Mouse (Mus musculus): ENCODE results near the gene Coil. TPM values are rescaled to one million over a fixed set of nuclear protein-coding genes. Genes with fewer than 3 reads are reported as not detected.

Coil gene
- polyA plus RNA-seq, 1 experiment from 2014 or later = 4.6 TPM

DNA sequence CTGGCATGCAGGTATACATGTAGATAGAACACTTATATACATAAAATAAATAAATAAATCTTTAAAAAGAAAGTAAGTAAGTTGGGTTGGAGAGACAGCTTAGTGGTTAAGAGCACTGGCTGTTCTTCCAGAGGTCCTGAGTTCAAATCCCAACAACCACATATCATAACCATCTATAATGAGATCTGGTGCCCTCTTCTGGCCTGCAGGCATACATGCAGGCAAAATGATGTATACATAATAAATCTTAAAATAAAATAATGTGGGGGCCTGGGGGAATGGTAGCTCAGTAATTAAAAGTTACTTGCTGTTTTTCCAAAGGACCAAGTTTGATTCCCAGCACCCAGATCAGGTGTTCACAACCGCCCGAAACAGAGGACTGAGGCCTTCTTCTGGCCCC, 31.3 kb upstream of the Coil start:
- ATAC-seq = no peak
- peaks cover 53% of the 10 kb centered on the region for H3K36me3 ChIP-seq (ENCODE audit: control insufficient read depth, insufficient read depth)
- TF ChIP-seq CTCF (IDR thresholded peaks at IDR 0.05; ENCODE audit: low read depth) = peak; percentile 46
- no peak overlapping the region for H3K9ac ChIP-seq (ENCODE audit: low read depth, low read length)
- 98% methylated on average over 2 of the region's 2 CpGs for WGBS
- no peaks in the 10 kb centered on the region for H3K27me3 ChIP-seq (replicated peaks; ENCODE audit: control insufficient read depth, insufficient read depth, low read length)
- no peak overlapping the region for H3K27ac ChIP-seq (ENCODE audit: low read depth, low read length)
- no peak overlapping the region for H3K4me2 ChIP-seq (replicated peaks; ENCODE audit: low read depth)
- H3K4me3 ChIP-seq (ENCODE audit: low read depth, low read length) = no peak overlapping the region
- no peaks in the 10 kb centered on the region for H3K9me3 ChIP-seq (ENCODE audit: control insufficient read depth)
- H3K4me1 ChIP-seq (replicated peaks; ENCODE audit: control insufficient read depth, insufficient read depth, low read length) = no peaks in the 10 kb centered on the region

DNA sequence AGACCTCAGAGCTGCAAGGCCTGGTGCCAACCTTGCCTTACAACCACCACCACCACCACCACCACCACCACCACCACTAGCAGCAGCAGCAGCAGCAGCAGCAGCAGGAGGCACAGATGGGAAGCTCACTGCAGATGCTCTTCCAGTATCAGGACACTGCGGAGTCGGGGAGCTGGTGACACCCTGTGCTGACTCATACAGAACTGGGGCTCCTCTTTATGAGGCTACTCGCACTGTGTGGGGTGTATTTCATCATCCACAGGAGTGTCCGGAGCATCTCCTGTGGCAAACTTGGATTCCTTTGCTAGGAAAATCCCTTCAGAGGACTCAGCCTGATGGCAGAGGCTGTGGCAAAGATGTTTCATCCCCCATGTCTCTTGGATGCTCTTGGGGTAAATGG, 30.4 kb upstream of the Coil start:
- no peak for TF ChIP-seq CTCF (IDR thresholded peaks at IDR 0.05; ENCODE audit: low read depth)
- WGBS = 77% methylated on average over 4 of the region's 4 CpGs
- no peak overlapping the region for H3K4me2 ChIP-seq (replicated peaks; ENCODE audit: low read depth)

DNA sequence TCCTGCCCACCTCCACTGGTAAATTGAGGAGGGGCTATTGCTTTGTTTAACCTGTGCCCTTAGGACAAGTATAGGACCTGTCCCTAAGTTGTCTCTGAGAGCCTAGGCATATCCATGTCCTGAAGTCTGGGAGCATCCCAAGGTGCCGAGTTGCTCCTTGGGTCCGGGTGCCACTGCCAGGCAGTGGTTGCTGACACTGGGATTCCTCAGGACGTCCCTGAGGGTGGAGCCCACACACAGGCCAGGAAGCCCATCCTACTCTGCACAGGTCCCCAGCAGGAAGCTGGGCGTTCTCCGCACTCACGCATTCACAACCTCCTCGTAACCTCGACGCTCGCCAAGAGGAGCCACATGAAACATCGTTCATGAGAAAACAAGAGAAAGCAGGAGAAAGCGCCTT, 28.6 kb upstream of the Coil start:
- Histone ChIP-seq H3K9me3 (ENCODE audit: control insufficient read depth) (no peaks in the 10 kb centered on the region), H3K4me1 (replicated peaks; ENCODE audit: control insufficient read depth, insufficient read depth, low read length) (no peaks in the 10 kb centered on the region), H3K4me3 (ENCODE audit: low read depth, low read length) (no peak overlapping the region), H3K27me3 (replicated peaks; ENCODE audit: control insufficient read depth, insufficient read depth, low read length) (no peaks in the 10 kb centered on the region), H3K9ac (ENCODE audit: low read depth, low read length) (no peak overlapping the region), H3K4me2 (replicated peaks; ENCODE audit: low read depth) (no peak overlapping the region), H3K36me3 (ENCODE audit: control insufficient read depth, insufficient read depth) (peaks cover 50% of the 10 kb centered on the region), H3K27ac (ENCODE audit: low read depth, low read length) (no peak overlapping the region)
- 79% methylated on average over 12 of the region's 12 CpGs for WGBS
- no peak for TF ChIP-seq CTCF (IDR thresholded peaks at IDR 0.05; ENCODE audit: low read depth)
- ATAC-seq = no peak

More for the DNA sequence above, 30.4 kb upstream of the Coil start:
- no peaks in the 10 kb centered on the region for H3K9me3 ChIP-seq (ENCODE audit: control insufficient read depth)
- H3K27ac ChIP-seq (ENCODE audit: low read depth, low read length) = no peak overlapping the region
- no peak overlapping the region for H3K4me3 ChIP-seq (ENCODE audit: low read depth, low read length)
- no peak overlapping the region for H3K9ac ChIP-seq (ENCODE audit: low read depth, low read length)
- H3K27me3 ChIP-seq (replicated peaks; ENCODE audit: control insufficient read depth, insufficient read depth, low read length) = no peaks in the 10 kb centered on the region
- no peaks in the 10 kb centered on the region for H3K4me1 ChIP-seq (replicated peaks; ENCODE audit: control insufficient read depth, insufficient read depth, low read length)
- H3K36me3 ChIP-seq (ENCODE audit: control insufficient read depth, insufficient read depth) = peaks cover 53% of the 10 kb centered on the region
- no peak for ATAC-seq

DNA sequence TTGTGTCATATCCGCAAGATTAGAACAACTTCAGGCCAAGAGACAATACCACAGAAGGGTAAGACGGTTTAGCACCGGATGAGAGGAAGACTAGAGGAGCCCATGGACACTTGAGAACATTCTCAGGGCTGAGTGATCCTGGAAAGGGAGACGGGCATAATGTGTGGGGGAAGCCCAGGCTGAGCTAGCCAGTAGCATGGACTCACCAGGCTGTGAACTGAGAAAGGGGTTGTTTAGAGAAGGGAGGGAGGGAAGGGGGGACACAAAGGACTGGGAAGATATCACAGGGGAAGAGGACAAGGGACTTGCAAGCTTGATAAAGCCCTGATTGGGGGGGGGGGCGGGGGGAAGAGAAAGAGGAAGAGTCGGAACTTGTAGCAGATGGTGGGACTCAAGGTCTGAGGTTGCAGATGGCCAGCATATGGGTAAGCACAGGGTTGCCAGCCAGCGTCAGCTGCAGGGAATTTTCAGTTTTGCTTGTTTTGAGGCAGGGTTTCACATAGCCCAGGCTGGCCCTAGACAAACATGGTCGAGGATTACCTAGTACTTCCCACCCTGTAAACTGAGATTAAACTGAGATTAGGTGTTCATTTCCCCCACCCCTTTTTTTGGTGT, 24.0 kb upstream of the Coil start:
- Histone ChIP-seq H3K27ac (ENCODE audit: low read depth, low read length) (no peak overlapping the region), H3K27me3 (replicated peaks; ENCODE audit: control insufficient read depth, insufficient read depth, low read length) (no peaks in the 10 kb centered on the region), H3K4me3 (ENCODE audit: low read depth, low read length) (no peak overlapping the region), H3K9ac (ENCODE audit: low read depth, low read length) (no peak overlapping the region), H3K36me3 (ENCODE audit: control insufficient read depth, insufficient read depth) (peaks cover 42% of the 10 kb centered on the region), H3K4me1 (replicated peaks; ENCODE audit: control insufficient read depth, insufficient read depth, low read length) (no peaks in the 10 kb centered on the region), H3K9me3 (ENCODE audit: control insufficient read depth) (no peaks in the 10 kb centered on the region), H3K4me2 (replicated peaks; ENCODE audit: low read depth) (no peak overlapping the region)
- no peak for TF ChIP-seq CTCF (IDR thresholded peaks at IDR 0.05; ENCODE audit: low read depth)
- WGBS = 88% methylated on average over 6 of the region's 8 CpGs
- no peak for ATAC-seq

DNA sequence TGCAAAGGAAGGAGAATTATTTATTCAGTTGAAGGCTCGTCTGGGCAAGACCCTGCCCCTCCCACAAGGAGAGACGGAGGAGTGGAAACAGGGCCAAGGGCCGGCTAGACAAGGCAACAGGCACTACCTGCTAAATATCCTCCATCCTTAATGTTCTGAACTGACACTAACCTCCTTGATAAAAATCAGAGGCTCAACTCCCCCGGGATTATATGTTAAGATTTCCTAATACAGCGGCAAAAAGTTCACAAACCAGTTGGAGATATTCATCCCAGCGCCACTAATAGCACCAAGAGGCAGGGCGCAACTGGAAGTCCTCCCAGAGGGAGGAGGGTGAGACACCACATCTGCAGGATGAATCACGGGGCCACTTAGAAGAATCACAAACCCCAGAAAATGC, 21.2 kb upstream of the Coil start:
- H3K9ac ChIP-seq (ENCODE audit: low read depth, low read length) = no peak overlapping the region
- TF ChIP-seq CTCF (IDR thresholded peaks at IDR 0.05; ENCODE audit: low read depth) = no peak

DNA sequence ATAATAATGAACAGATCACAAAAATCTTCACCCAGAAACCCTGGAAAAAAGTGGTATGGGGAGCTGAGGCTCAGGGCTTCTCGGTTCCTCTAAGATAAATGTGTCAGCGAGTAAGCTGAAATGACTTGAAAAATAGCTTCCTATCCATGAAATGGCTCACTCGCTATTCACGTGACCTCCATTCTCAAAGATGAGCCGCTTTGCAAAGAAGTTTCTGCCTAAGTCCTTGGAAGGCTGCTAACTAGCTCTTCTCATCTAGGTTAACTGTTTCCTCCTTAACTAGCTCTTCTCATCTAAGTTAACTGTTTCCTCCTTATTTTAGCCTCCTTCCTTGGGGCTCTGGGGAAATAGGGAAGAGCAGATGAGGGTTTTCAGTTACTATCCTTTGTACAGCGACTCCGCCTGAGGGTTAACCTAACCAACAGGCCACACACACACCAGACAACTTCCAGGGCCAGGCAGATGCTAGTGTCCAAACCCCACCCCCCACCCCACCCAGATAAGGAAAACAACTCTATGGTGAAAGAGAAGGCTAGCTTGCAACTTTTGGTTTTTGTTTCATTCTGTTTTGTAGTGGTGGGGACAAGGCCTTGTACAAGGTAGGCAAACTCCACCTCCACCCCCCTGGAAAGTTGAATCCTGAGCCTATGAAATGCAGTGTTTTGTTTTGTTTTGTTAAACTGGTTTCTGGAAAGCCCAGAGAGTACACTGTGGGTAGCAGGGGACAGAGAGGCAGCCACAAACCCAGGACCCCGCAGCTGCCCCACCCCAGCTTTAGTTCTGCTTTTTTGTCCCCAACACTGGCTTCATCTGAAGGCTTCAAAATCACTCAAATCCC, 20.0 kb upstream of the Coil start:
- Histone ChIP-seq H3K4me1 (replicated peaks; ENCODE audit: control insufficient read depth, insufficient read depth, low read length) (no peaks in the 10 kb centered on the region), H3K27ac (ENCODE audit: low read depth, low read length) (no peak overlapping the region), H3K27me3 (replicated peaks; ENCODE audit: control insufficient read depth, insufficient read depth, low read length) (no peaks in the 10 kb centered on the region), H3K9ac (ENCODE audit: low read depth, low read length) (no peak overlapping the region), H3K4me2 (replicated peaks; ENCODE audit: low read depth) (no peak overlapping the region), H3K9me3 (ENCODE audit: control insufficient read depth) (no peaks in the 10 kb centered on the region), H3K4me3 (ENCODE audit: low read depth, low read length) (no peak overlapping the region), H3K36me3 (ENCODE audit: control insufficient read depth, insufficient read depth) (peaks cover 19% of the 10 kb centered on the region)
- no peak for ATAC-seq
- no peak for TF ChIP-seq CTCF (IDR thresholded peaks at IDR 0.05; ENCODE audit: low read depth)
- 86% methylated on average over 8 of the region's 8 CpGs for WGBS

More for the DNA sequence above, 21.2 kb upstream of the Coil start:
- no peaks in the 10 kb centered on the region for H3K27me3 ChIP-seq (replicated peaks; ENCODE audit: control insufficient read depth, insufficient read depth, low read length)
- H3K4me3 ChIP-seq (ENCODE audit: low read depth, low read length) = no peak overlapping the region
- no peak overlapping the region for H3K4me2 ChIP-seq (replicated peaks; ENCODE audit: low read depth)
- WGBS = 64% methylated on average over 8 of the region's 8 CpGs
- H3K36me3 ChIP-seq (ENCODE audit: control insufficient read depth, insufficient read depth) = peaks cover 26% of the 10 kb centered on the region
- H3K27ac ChIP-seq (ENCODE audit: low read depth, low read length) = no peak overlapping the region
- no peaks in the 10 kb centered on the region for H3K9me3 ChIP-seq (ENCODE audit: control insufficient read depth)
- no peak for ATAC-seq
- no peaks in the 10 kb centered on the region for H3K4me1 ChIP-seq (replicated peaks; ENCODE audit: control insufficient read depth, insufficient read depth, low read length)
